Mouse (Mus musculus) brain, adult 2 months (tissue): ENCODE data around the gene Gm7951.
"Not testable (repeated sequence)": the region's sequence is repeated elsewhere in the genome, so short reads cannot be mapped to it uniquely, and the experiment has no call there.

Experiments used
- DNase-seq: peaks from one replicate; pipeline ENCODE4 v3.0.0; 2011; ENCODE audit warnings: low read depth, low spot score

Gm7951 gene

GRCm38 (mm10) chr14:42117269-42117668, at the start of gene Gm7951:
Gene Gm7951 (minus strand): TSS chr14:42117369.
- not testable (repeated sequence) for DNase-seq

GRCm38 (mm10) chr14:42162522-42162921, 45.4 kb upstream of the Gm7951 start, which contains the start of gene Gm17027:
Gene Gm17027 (minus strand): TSS chr14:42162622.
- not testable (repeated sequence) for DNase-seq

GRCm38 (mm10) chr14:42134571-42134970, 17.4 kb upstream of the Gm7951 start:
- DNase-seq, result not testable (repeated sequence)

- not testable (repeated sequence) for DNase-seq
Measured at GRCm38 (mm10) chr14:42133806-42134205, 16.6 kb upstream of the Gm7951 start.
